ENCODE assay signal across 17 mouse cellular contexts in genomic region chr3:159741816-159742215, GRCm38 (mm10).
"Had no signal": no experiment of that assay in that cellular context is flagged by ENCODE, and none has a peak within 500 bp of the region (broad histone marks: within the 10 kb centered on the region; RNA-seq: fewer than 3 reads in every experiment).

No protein-coding gene starts in this region.

- H3K9ac ChIP-seq: neural tube, embryonic 12.5 days; neural tube, embryonic 13.5 days; neural tube, embryonic 15.5 days; stomach, embryonic 15.5 days had no signal

- H3K4me1 ChIP-seq: neural tube, embryonic 12.5 days; neural tube, embryonic 13.5 days; neural tube, embryonic 15.5 days; stomach, embryonic 15.5 days had no signal

- H3K27me3 ChIP-seq: neural tube, embryonic 12.5 days; neural tube, embryonic 13.5 days; neural tube, embryonic 15.5 days; stomach, embryonic 15.5 days had no signal

- H3K4me3 ChIP-seq: neural tube, embryonic 12.5 days; neural tube, embryonic 13.5 days; neural tube, embryonic 15.5 days; stomach, embryonic 15.5 days had no signal

- DNase-seq: retina, postnatal 1 day; right cerebral cortex, adult 18-20 months; right cerebral cortex, postnatal 14 days; right cerebral cortex, postnatal 25 days; right cerebral cortex, postnatal 4 days; spleen, adult 18-20 months; thymus, adult 18-20 months; thymus, adult 2 months; thymus, postnatal 14 days; thymus, postnatal 25 days; thymus, postnatal 36 days; thymus, postnatal 4 days had no signal

- H3K4me2 ChIP-seq: neural tube, embryonic 12.5 days; neural tube, embryonic 13.5 days; neural tube, embryonic 15.5 days; stomach, embryonic 15.5 days had no signal

- H3K36me3 ChIP-seq: neural tube, embryonic 12.5 days; neural tube, embryonic 13.5 days; neural tube, embryonic 15.5 days; stomach, embryonic 15.5 days had no signal

- H3K9me3 ChIP-seq: neural tube, embryonic 12.5 days; neural tube, embryonic 13.5 days; neural tube, embryonic 15.5 days; stomach, embryonic 15.5 days had no signal

- H3K27ac ChIP-seq: neural tube, embryonic 12.5 days; neural tube, embryonic 13.5 days; neural tube, embryonic 15.5 days; stomach, embryonic 15.5 days; stomach, postnatal 0 days had no signal
